Mouse (Mus musculus): ENCODE data around the gene Tecpr1. TPM values are rescaled to one million over a fixed set of nuclear protein-coding genes. Genes with fewer than 3 reads are reported as not detected.
A peak's percentile ranks its signal among the peaks of the same experiment; 100 is the strongest.

The Tecpr1 gene
- polyA plus RNA-seq, 1 experiment from 2014 or later, result 3.2 TPM

DNA sequence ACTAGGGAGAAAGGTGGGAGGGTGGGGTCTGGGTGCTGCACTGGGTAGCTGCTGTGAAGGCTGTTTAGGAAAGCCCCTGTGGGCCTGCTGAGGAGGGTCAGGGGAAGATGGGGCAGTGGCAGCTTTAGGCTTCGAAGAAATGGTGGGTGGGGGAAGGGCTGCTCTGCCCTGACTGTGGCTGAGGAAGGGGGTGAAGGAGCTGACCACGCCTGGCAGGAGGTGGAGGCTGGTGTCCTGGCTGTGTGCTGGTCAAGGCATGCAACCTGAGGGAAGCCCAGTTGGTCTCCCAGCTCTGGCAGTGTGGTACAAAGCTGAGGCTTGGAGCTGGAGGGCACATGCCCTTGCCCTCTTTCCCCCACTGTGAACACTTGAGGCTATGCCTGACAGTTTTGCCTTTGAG is 35.3 kb upstream of the Tecpr1 start:
- DNase-seq (no peak), ATAC-seq (ENCODE audit: low read depth) (no peak)
- no peaks in the 10 kb centered on the region for H3K27me3 ChIP-seq
- no peak overlapping the region for H3K4me2 ChIP-seq
- no peak overlapping the region for H3K4me3 ChIP-seq (replicated peaks)
- 43% methylated on average over 2 of the region's 2 CpGs for WGBS (ENCODE audit: insufficient replicate concordance)
- no peaks in the 10 kb centered on the region for H3K36me3 ChIP-seq
- no peaks in the 10 kb centered on the region for H3K9me3 ChIP-seq (replicated peaks)
- H3K4me1 ChIP-seq (replicated peaks), result peaks cover 47% of the 10 kb centered on the region
- 0 out of 2 replicates have a peak overlapping the region, but pooled peaks have one; percentile 6 for H3K9ac ChIP-seq
- no peak overlapping the region for H3K27ac ChIP-seq

DNA sequence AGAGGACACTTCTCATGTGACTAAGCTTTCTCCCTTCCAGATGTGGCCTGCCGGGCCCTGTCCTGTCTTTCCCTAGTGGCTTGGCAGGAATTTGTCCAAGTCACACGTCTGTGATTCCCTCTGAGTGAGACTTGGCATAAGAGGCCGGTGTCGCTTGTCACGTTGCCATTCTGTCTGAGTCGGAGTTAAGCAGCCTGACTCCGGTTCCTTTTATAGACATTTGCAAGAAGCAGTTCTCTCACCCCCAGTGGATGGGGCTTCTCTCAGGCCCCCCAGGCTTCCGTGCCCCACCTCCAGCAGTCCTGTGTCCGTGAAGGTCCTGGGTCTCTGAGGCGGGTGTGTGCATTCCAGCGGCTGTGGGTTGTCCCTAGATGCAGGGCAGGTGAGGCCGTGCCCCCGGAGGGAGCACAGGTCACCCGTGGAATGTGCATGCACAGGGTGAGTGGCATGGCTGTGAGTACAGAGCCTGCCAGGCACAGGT is 34.8 kb upstream of the Tecpr1 start:
- H3K4me1 ChIP-seq (replicated peaks), result peaks cover 49% of the 10 kb centered on the region
- DNase-seq, result no peak
- H3K27me3 ChIP-seq, result no peaks in the 10 kb centered on the region
- 0 out of 2 replicates have a peak overlapping the region, but pooled peaks have one; percentile 6 for H3K9ac ChIP-seq
- peak overlapping the region; percentile 98; the same call in 1 of the 2 replicates for H3K4me2 ChIP-seq
- H3K9me3 ChIP-seq (replicated peaks), result no peaks in the 10 kb centered on the region
- no peak overlapping the region for H3K4me3 ChIP-seq (replicated peaks)
- no peak for ATAC-seq (ENCODE audit: low read depth)
- WGBS (ENCODE audit: insufficient replicate concordance), result 69% methylated on average over 14 of the region's 14 CpGs
- H3K36me3 ChIP-seq, result no peaks in the 10 kb centered on the region
- H3K27ac ChIP-seq, result no peak overlapping the region

DNA sequence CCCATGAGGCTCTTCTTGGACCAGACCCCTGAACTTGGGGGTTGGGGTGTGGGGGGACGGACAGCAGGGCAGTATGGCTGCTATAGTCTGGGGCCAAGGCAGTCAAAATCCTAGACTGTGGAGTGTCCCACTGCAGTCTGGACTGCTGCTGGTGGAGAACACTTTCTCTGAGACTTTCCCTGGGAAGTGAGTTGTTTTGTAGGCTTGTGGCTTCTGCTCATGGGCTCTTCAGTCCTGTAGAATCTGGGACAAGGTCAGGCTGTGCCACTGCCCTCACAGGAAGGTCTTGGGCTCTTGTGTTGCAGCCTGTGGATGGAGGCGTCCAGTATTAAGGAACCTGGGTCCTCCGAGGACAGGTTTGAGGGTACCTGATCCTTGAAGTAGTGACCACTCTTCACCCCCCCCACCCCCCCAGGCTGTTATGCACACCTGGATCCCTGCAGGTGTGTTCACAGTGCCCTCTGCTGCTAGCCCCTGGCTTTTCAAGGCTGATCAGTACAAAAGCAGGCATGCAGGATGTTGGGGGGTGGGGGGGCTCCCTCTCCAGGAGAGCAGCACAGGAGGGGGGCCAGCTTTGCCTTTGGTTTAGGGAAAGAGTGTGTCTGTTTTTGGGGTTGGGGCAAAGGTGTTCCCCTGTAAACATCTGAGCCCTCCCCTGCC is 34.2 kb upstream of the Tecpr1 start:
- H3K9ac ChIP-seq, result no peak overlapping the region
- H3K4me2 ChIP-seq, result peak overlapping the region; percentile 98
- ATAC-seq (ENCODE audit: low read depth) (no peak), DNase-seq (no peak)
- peak overlapping the region; percentile 87; the same call in 1 of the 2 replicates for H3K4me3 ChIP-seq (replicated peaks)
- H3K4me1 ChIP-seq (replicated peaks), result peaks cover 49% of the 10 kb centered on the region
- H3K9me3 ChIP-seq (replicated peaks), result no peaks in the 10 kb centered on the region
- WGBS (ENCODE audit: insufficient replicate concordance), result 69% methylated on average over 3 of the region's 3 CpGs
- H3K36me3 ChIP-seq, result no peaks in the 10 kb centered on the region
- no peak overlapping the region for H3K27ac ChIP-seq
- no peaks in the 10 kb centered on the region for H3K27me3 ChIP-seq

DNA sequence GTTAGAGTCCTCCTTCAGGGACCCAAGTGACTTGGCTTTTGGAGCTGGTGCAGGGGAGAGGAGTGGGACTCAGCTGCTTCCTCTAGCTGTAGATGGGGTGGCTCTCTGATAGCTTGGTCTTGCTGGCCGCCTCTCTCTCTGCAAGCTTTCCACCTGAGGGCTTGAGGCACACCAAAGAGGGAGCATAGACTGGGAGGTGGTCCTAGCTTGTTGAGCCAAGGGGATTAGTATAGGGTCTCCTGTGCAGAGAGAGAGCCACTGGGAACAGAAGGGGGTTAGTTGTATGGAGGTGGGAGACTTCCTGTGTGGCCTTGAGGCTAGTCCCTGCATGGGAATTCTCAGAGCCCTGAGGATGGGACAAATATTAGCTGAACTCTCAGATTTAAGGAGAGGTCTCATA is 33.5 kb upstream of the Tecpr1 start:
- no peaks in the 10 kb centered on the region for H3K9me3 ChIP-seq (replicated peaks)
- 60% methylated on average over 1 of the region's 1 CpGs for WGBS (ENCODE audit: insufficient replicate concordance)
- H3K4me3 ChIP-seq (replicated peaks), result peak overlapping the region; percentile 87
- H3K4me1 ChIP-seq (replicated peaks), result peaks cover 49% of the 10 kb centered on the region
- H3K4me2 ChIP-seq, result peak overlapping the region; percentile 98
- no peak for ATAC-seq (ENCODE audit: low read depth)
- DNase-seq, result no peak
- H3K27me3 ChIP-seq, result no peaks in the 10 kb centered on the region
- H3K9ac ChIP-seq, result peak overlapping the region; percentile 94
- no peaks in the 10 kb centered on the region for H3K36me3 ChIP-seq
- H3K27ac ChIP-seq, result no peak overlapping the region

DNA sequence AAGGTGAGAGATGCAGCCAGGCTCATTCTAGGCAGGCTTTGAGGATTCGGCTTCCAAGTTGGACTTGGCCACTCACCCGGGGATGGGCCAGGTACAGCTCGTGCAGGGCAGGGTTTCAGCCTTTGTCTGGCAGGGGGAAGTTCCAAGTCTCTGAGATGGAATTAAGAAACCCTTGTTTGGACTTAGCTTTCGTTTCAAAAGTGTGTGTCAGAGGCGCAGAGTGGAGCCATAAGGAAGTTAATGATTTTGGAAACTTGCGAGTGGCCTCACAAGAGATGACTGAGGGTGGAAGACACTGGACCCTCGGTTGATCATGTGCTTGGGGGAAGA is 33.1 kb upstream of the Tecpr1 start:
- Histone ChIP-seq H3K4me2 (peak overlapping the region; percentile 98), H3K4me1 (replicated peaks) (peaks cover 49% of the 10 kb centered on the region), H3K4me3 (replicated peaks) (peak overlapping the region; percentile 87), H3K27ac (peak overlapping the region; percentile 78; the same call in 1 of the 2 replicates), H3K36me3 (no peaks in the 10 kb centered on the region), H3K27me3 (no peaks in the 10 kb centered on the region), H3K9me3 (replicated peaks) (no peaks in the 10 kb centered on the region), H3K9ac (peak overlapping the region; percentile 94)
- WGBS (ENCODE audit: insufficient replicate concordance), result 25% methylated on average over 7 of the region's 7 CpGs
- DNase-seq (no peak), ATAC-seq (ENCODE audit: low read depth) (no peak)

DNA sequence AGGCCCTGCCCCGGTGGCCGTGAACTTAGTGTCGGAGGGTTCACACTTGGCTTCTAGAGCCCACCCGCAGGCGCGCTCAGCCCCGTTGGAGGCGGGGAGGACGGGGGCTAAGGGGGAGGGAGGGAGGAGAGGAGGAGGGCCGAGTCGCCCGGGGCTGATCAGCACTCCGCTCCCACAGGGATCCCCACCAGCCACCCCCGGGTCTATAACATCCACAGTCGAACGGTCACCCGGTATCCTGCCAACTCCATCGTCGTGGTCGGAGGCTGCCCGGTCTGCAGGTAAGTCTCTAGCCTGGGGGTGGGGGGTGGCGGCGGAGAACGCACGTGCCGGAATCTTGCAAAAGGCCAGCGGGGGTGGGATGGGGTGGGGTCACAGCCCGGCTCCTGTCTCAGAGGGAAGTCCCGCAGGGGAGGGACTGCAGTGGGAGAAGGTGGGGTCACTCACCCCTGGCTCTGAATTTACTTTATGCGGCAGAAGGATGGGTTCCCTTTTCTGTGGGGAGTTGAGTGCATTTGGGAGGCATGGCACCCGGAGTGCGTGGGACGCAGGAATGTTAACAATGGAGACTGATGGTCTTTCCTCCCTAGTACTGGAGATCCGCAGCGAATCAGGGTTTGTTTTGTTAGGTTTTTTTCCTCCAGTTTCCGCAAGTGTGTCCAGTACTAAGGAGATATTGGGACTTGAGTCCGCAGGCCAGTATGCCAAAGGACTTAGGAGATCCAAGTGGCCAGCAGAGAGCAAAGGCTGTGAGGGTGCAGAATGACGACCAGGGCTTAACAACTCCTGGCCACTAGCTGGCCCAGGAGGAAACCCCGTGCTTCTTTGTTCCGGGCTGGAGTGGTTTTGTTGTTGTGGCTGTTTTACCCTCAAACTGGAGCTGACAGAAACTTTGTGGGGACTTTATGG is 32.5 kb upstream of the Tecpr1 start:
- Histone ChIP-seq H3K4me1 (replicated peaks) (peaks cover 49% of the 10 kb centered on the region), H3K27me3 (no peaks in the 10 kb centered on the region), H3K27ac (peak overlapping the region; percentile 78), H3K36me3 (no peaks in the 10 kb centered on the region), H3K9me3 (replicated peaks) (no peaks in the 10 kb centered on the region), H3K4me2 (peak overlapping the region; percentile 98), H3K9ac (peak overlapping the region; percentile 94), H3K4me3 (replicated peaks) (peak overlapping the region; percentile 87)
- peak; percentile 11 for ATAC-seq (ENCODE audit: low read depth)
- under 1% methylated on average over 40 of the region's 40 CpGs for WGBS (ENCODE audit: insufficient replicate concordance)
- peak; percentile 20 for DNase-seq

DNA sequence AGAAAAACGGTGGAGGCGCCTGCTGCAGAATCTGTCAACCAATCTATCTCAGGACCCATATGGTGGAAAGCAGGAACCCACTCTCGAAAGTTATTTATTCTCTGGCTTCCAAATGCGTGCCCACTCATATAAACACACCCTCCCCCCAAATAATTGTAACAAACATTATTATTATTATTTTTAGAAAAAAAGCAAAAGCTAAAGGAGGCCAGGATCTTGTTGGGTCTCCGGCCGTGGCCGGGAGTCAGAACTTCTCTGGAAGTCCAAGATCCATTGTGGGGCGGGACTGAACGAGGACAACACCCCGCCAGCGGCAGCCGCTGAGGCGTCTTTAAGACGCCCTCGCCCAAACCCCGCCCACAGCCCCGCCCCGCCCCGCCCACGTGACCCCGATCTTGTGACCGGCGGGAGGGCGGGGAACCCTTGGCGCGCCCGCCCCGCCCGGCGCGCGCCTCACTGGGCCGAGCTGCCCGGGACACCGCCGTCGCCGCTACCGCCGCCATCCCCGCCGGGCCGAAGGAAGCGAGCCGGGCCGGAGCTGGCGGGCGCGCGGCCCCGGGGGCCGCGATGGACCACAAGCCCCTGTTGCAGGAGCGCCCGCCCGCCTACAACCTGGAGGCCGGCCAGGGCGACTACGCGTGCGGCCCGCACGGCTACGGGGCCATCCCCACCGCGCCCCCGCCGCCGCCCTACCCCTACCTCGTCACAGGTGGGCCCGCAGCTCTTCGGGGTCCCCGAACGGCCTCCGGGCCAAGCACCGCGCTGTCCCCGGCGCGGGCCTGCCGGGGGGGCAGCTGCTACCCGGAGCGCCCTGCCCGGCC is 31.6 kb upstream of the Tecpr1 start:
- under 1% methylated on average over 81 of the region's 84 CpGs for WGBS (ENCODE audit: insufficient replicate concordance)

DNA sequence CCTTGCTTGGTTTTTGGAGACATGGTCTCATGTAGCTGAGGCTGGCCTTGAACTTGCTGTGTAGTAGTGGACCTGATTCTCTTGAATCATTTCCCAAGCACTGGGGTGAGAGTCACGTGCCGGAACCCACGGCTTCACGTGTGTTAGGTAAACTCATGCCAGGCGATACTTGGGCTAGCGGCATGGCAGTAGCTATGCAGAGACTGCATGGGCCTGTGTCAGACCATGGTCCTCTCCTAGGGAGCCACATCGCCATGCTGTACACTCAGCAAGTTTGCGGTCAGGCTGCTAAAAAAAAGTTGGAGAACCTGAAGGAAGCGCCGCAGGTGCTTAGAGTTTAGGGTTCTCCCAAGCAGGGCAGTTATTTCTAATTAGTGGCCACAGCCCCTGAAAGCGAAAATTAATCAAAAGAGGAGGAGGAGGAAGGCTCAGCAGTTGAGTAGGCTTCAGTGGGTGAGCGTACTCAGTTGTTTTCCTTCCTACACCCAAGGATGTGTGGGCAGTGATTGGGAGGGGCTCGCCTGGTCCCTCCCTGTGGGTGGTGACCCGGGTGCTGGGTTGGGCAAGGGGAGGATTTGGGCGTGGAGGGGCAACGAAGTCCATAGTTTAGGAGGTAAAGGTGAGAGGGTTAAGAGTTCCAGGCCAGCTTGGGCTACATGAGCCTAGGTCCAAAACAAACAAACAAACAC is 30.9 kb upstream of the Tecpr1 start:
- peak overlapping the region; percentile 98 for H3K4me2 ChIP-seq
- H3K9me3 ChIP-seq (replicated peaks), result peaks cover 7% of the 10 kb centered on the region; the same call in 1 of the 2 replicates
- 49% methylated on average over 16 of the region's 16 CpGs for WGBS (ENCODE audit: insufficient replicate concordance)
- ATAC-seq (ENCODE audit: low read depth), result peak; percentile 74
- DNase-seq, result peak; percentile 70
- peaks cover 49% of the 10 kb centered on the region for H3K4me1 ChIP-seq (replicated peaks)
- H3K27me3 ChIP-seq, result no peaks in the 10 kb centered on the region
- H3K36me3 ChIP-seq, result no peaks in the 10 kb centered on the region
- H3K27ac ChIP-seq, result peak overlapping the region; percentile 68
- peak overlapping the region; percentile 59 for H3K9ac ChIP-seq
- H3K4me3 ChIP-seq (replicated peaks), result peak overlapping the region; percentile 87

More for the DNA sequence above, 31.6 kb upstream of the Tecpr1 start:
- Histone ChIP-seq H3K4me2 (peak overlapping the region; percentile 98), H3K27ac (peak overlapping the region; percentile 78), H3K9me3 (replicated peaks) (peaks cover 3% of the 10 kb centered on the region; the same call in 1 of the 2 replicates), H3K27me3 (no peaks in the 10 kb centered on the region), H3K4me1 (replicated peaks) (peaks cover 49% of the 10 kb centered on the region), H3K9ac (peak overlapping the region; percentile 94), H3K36me3 (no peaks in the 10 kb centered on the region), H3K4me3 (replicated peaks) (peak overlapping the region; percentile 87)
- peak; percentile 85 for ATAC-seq (ENCODE audit: low read depth)
- peak; percentile 80 for DNase-seq

DNA sequence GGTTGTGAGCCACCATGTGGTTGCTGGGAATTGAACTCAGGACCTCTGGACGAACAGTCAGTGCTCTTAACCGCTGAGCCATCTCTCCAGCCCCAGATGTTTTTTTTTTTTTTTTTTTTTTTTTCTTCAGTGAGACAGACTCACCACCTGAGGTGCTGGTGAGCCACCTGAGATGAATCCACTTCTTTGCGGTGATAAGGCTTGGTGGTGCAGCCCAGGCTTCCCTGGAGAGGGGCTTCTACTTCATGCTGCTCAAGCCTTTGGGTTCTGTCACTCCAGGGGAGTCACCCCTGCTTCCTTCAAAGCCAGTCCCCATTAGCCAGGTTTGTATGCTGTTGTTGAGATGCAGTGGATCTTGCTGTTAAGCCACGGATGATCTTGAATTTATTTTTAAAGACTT is 29.8 kb upstream of the Tecpr1 start:
- Histone ChIP-seq H3K27me3 (no peaks in the 10 kb centered on the region), H3K9me3 (replicated peaks) (peaks cover 7% of the 10 kb centered on the region; the same call in 1 of the 2 replicates), H3K4me3 (replicated peaks) (no peak overlapping the region), H3K36me3 (no peaks in the 10 kb centered on the region), H3K4me1 (replicated peaks) (peaks cover 43% of the 10 kb centered on the region), H3K9ac (no peak overlapping the region), H3K4me2 (no peak overlapping the region), H3K27ac (no peak overlapping the region)
- ATAC-seq (ENCODE audit: low read depth) (no peak), DNase-seq (no peak)
- 70% methylated on average over 4 of the region's 4 CpGs for WGBS (ENCODE audit: insufficient replicate concordance)

DNA sequence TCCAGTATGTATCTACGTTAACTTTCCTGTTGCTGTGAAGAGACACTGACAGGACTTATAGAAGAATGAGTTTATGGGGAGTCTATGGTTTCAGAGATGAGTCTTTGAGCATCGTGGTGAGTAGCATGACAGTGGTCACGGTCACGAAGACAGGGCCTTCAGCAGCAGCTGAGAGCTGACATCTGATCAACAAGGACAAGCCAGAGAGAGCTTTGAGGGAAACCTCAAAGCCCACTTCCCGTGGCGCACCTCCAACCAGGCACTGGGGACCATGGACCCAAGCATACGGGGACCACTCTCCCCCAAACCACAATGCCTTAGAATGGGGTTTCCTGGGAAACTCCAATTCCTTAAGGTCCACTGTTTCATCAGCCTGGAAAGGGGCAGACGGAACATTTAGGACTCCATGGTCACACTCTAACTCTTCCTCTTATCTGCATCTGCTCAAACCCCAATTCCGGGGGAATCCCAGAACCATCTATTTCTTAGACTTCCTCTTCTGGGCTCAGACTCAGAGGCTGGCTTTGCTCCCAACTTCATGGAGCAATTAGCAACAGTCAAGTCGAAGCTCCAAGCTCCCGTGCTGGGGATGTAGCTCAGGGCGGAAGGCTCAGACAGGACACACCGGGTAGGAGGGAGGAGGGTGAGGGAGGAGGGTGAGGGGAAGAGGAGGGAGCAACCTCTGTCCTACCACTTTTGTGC is 28.6 kb upstream of the Tecpr1 start:
- DNase-seq, result no peak
- peaks cover 7% of the 10 kb centered on the region; the same call in 1 of the 2 replicates for H3K9me3 ChIP-seq (replicated peaks)
- no peaks in the 10 kb centered on the region for H3K27me3 ChIP-seq
- H3K4me1 ChIP-seq (replicated peaks), result peaks cover 40% of the 10 kb centered on the region
- H3K27ac ChIP-seq, result no peak overlapping the region
- no peak for ATAC-seq (ENCODE audit: low read depth)
- no peaks in the 10 kb centered on the region for H3K36me3 ChIP-seq
- H3K4me3 ChIP-seq (replicated peaks), result no peak overlapping the region
- H3K9ac ChIP-seq, result no peak overlapping the region
- H3K4me2 ChIP-seq, result no peak overlapping the region
- WGBS (ENCODE audit: insufficient replicate concordance), result 58% methylated on average over 12 of the region's 13 CpGs
